Mouse (Mus musculus): ENCODE data around the gene 1700029J07Rik. TPM values are rescaled to one million over a fixed set of nuclear protein-coding genes. Genes with fewer than 3 reads are reported as not detected.

Gene 1700029J07Rik
- total RNA-seq, 1 experiment, result 0.36 TPM

GRCm38 (mm10) chr8:45936986-45937385 is 38.1 kb downstream of the 1700029J07Rik start:
- no peak for DNase-seq (ENCODE audit: low read depth, low spot score)
- no peak overlapping the region for H3K4me3 ChIP-seq (ENCODE audit: insufficient read depth in 1 of 2, low read depth in 1 of 2, low read length in 2 of 2, poor library complexity in 1 of 2, severe bottlenecking in 1 of 2)
- H3K9ac ChIP-seq (ENCODE audit: insufficient read depth, low read depth, low read length, poor library complexity, severe bottlenecking), result no peak overlapping the region
- in situ Hi-C loops (cut with MboI; ENCODE audit: low sequenced_read_pairs in 2 of 2, unreplicated experiment in 2 of 2), result loop anchor here (10.0 kb wide), 3 partner anchors 122 to 482 kb away; no protein-coding TSS in a partner anchor
- H3K27ac ChIP-seq (ENCODE audit: insufficient read depth, low read depth, low read length, poor library complexity, severe bottlenecking), result no peak overlapping the region
- TF ChIP-seq ZC3H11A (IDR thresholded peaks at IDR 0.05; ENCODE audit: borderline replicate concordance, low read depth, low read length) (no peak), ZNF384 (IDR thresholded peaks at IDR 0.05; ENCODE audit: low read depth, low read length) (no peak), HCFC1 (IDR thresholded peaks at IDR 0.05; ENCODE audit: borderline replicate concordance, insufficient read depth, low read length) (no peak), MAFK (IDR thresholded peaks at IDR 0.05; ENCODE audit: insufficient read depth, low read depth, low read length) (no peak), CHD2 (IDR thresholded peaks at IDR 0.05; ENCODE audit: low read depth, low read length) (no peak)
- no peaks in the 10 kb centered on the region; the same call in 1 of the 2 replicates for H3K36me3 ChIP-seq (ENCODE audit: control insufficient read depth, insufficient read depth, low read length, poor library complexity, severe bottlenecking)
- H3K9me3 ChIP-seq (ENCODE audit: control insufficient read depth, insufficient read depth, low read depth, low read length), result no peaks in the 10 kb centered on the region
- H3K4me1 ChIP-seq (ENCODE audit: control insufficient read depth in 2 of 2, insufficient read depth in 2 of 2, low read length in 2 of 2, poor library complexity in 1 of 2), result no peaks in the 10 kb centered on the region

- TF ChIP-seq ZNF384 (IDR thresholded peaks at IDR 0.05; ENCODE audit: low read depth, low read length), result no peak
- no peak for TF ChIP-seq MAFK (IDR thresholded peaks at IDR 0.05; ENCODE audit: insufficient read depth, low read depth, low read length)
- TF ChIP-seq CHD2 (IDR thresholded peaks at IDR 0.05; ENCODE audit: low read depth, low read length), result no peak
- TF ChIP-seq ZC3H11A (IDR thresholded peaks at IDR 0.05; ENCODE audit: borderline replicate concordance, low read depth, low read length), result peak; percentile 100
- no peak for TF ChIP-seq HCFC1 (IDR thresholded peaks at IDR 0.05; ENCODE audit: borderline replicate concordance, insufficient read depth, low read length)
- Histone ChIP-seq H3K9me3 (ENCODE audit: control insufficient read depth, insufficient read depth, low read depth, low read length) (no peaks in the 10 kb centered on the region), H3K27ac (ENCODE audit: insufficient read depth, low read depth, low read length, poor library complexity, severe bottlenecking) (no peak within 1 kb of the TSS), H3K36me3 (ENCODE audit: control insufficient read depth, insufficient read depth, low read length, poor library complexity, severe bottlenecking) (no peaks in the 10 kb centered on the region; the same call in 1 of the 2 replicates), H3K4me3 (ENCODE audit: insufficient read depth in 1 of 2, low read depth in 1 of 2, low read length in 2 of 2, poor library complexity in 1 of 2, severe bottlenecking in 1 of 2) (no peak within 1 kb of the TSS), H3K9ac (ENCODE audit: insufficient read depth, low read depth, low read length, poor library complexity, severe bottlenecking) (no peak within 1 kb of the TSS), H3K4me1 (ENCODE audit: control insufficient read depth in 2 of 2, insufficient read depth in 2 of 2, low read length in 2 of 2, poor library complexity in 1 of 2) (no peaks in the 10 kb centered on the region)
- in situ Hi-C loops (cut with MboI; ENCODE audit: low sequenced_read_pairs in 2 of 2, unreplicated experiment in 2 of 2), result loop anchor here (5.0 to 10.0 kb wide), 4 partner anchors 120 to 482 kb away; no protein-coding TSS in a partner anchor
- DNase-seq (ENCODE audit: low read depth, low spot score), result peak; percentile 94
Observed at GRCm38 (mm10) chr8:45934582-45935014, 40.5 kb downstream of the 1700029J07Rik start, which contains the start of gene Ccdc110. Gene Ccdc110, plus strand, starts transcription at chr8:45934619.

- no peaks in the 10 kb centered on the region for H3K9me3 ChIP-seq (ENCODE audit: control insufficient read depth, insufficient read depth, low read depth, low read length)
- H3K36me3 ChIP-seq (ENCODE audit: control insufficient read depth, insufficient read depth, low read length, poor library complexity, severe bottlenecking), result no peaks in the 10 kb centered on the region
- no peak for TF ChIP-seq ZC3H11A (IDR thresholded peaks at IDR 0.05; ENCODE audit: borderline replicate concordance, low read depth, low read length)
- no peak for TF ChIP-seq CHD2 (IDR thresholded peaks at IDR 0.05; ENCODE audit: low read depth, low read length)
- TF ChIP-seq MAFK (IDR thresholded peaks at IDR 0.05; ENCODE audit: insufficient read depth, low read depth, low read length), result no peak
- TF ChIP-seq HCFC1 (IDR thresholded peaks at IDR 0.05; ENCODE audit: borderline replicate concordance, insufficient read depth, low read length), result no peak
- no peak for TF ChIP-seq ZNF384 (IDR thresholded peaks at IDR 0.05; ENCODE audit: low read depth, low read length)
- H3K27ac ChIP-seq (ENCODE audit: insufficient read depth, low read depth, low read length, poor library complexity, severe bottlenecking), result no peak overlapping the region
- peaks cover 0 to 3% of the 10 kb centered on the region in 2 experiments; a peak in 1 of 4 replicates for H3K4me1 ChIP-seq (ENCODE audit: control insufficient read depth in 2 of 2, insufficient read depth in 2 of 2, low read length in 2 of 2, poor library complexity in 1 of 2)
- H3K9ac ChIP-seq (ENCODE audit: insufficient read depth, low read depth, low read length, poor library complexity, severe bottlenecking), result no peak overlapping the region
- in situ Hi-C loops (cut with MboI; ENCODE audit: low sequenced_read_pairs in 2 of 2, unreplicated experiment in 2 of 2), result no loop called here
- no peak for DNase-seq (ENCODE audit: low read depth, low spot score)
- no peak overlapping the region for H3K4me3 ChIP-seq (ENCODE audit: insufficient read depth in 1 of 2, low read depth in 1 of 2, low read length in 2 of 2, poor library complexity in 1 of 2, severe bottlenecking in 1 of 2)
Observed at GRCm38 (mm10) chr8:45922116-45922515, 52.9 kb downstream of the 1700029J07Rik start.

GRCm38 (mm10) chr8:45920392-45920791 is 54.7 kb downstream of the 1700029J07Rik start:
- Histone ChIP-seq H3K9ac (ENCODE audit: insufficient read depth, low read depth, low read length, poor library complexity, severe bottlenecking) (no peak overlapping the region), H3K4me3 (ENCODE audit: insufficient read depth in 1 of 2, low read depth in 1 of 2, low read length in 2 of 2, poor library complexity in 1 of 2, severe bottlenecking in 1 of 2) (no peak overlapping the region), H3K27ac (ENCODE audit: insufficient read depth, low read depth, low read length, poor library complexity, severe bottlenecking) (no peak overlapping the region), H3K4me1 (ENCODE audit: control insufficient read depth in 2 of 2, insufficient read depth in 2 of 2, low read length in 2 of 2, poor library complexity in 1 of 2) (peaks cover 0 to 3% of the 10 kb centered on the region in 2 experiments; a peak in 1 of 4 replicates), H3K36me3 (ENCODE audit: control insufficient read depth, insufficient read depth, low read length, poor library complexity, severe bottlenecking) (no peaks in the 10 kb centered on the region), H3K9me3 (ENCODE audit: control insufficient read depth, insufficient read depth, low read depth, low read length) (no peaks in the 10 kb centered on the region)
- no peak for DNase-seq (ENCODE audit: low read depth, low spot score)
- no peak for TF ChIP-seq CHD2 (IDR thresholded peaks at IDR 0.05; ENCODE audit: low read depth, low read length)
- no peak for TF ChIP-seq MAFK (IDR thresholded peaks at IDR 0.05; ENCODE audit: insufficient read depth, low read depth, low read length)
- no peak for TF ChIP-seq ZC3H11A (IDR thresholded peaks at IDR 0.05; ENCODE audit: borderline replicate concordance, low read depth, low read length)
- TF ChIP-seq ZNF384 (IDR thresholded peaks at IDR 0.05; ENCODE audit: low read depth, low read length), result no peak
- no peak for TF ChIP-seq HCFC1 (IDR thresholded peaks at IDR 0.05; ENCODE audit: borderline replicate concordance, insufficient read depth, low read length)
- in situ Hi-C loops (cut with MboI; ENCODE audit: low sequenced_read_pairs in 2 of 2, unreplicated experiment in 2 of 2), result no loop called here

Data from ES-E14 (cell line).